Mouse (Mus musculus) lung, embryonic 14.5 days (tissue): Measurements from ENCODE around the gene Peli1. TPM values are rescaled to one million over a fixed set of nuclear protein-coding genes. Genes with fewer than 3 reads are reported as not detected.

Experiments
- ATAC-seq: fragments of 200-750 bp; cut with Nextera tagmentation; 2 replicates; pipeline ENCODE4 v1.8.0; 2017; ENCODE audit warnings: mild to moderate bottlenecking, moderate TSS enrichment, moderate library complexity; ENCODE audit not compliant: insufficient read depth
- DNase-seq: peaks from one replicate; pipeline ENCODE4 v3.0.0-alpha.2; 2015
- H3K27ac ChIP-seq: fragments of 300-500 bp; sonication (generic); 2 replicates; pipeline ENCODE4 v1.5.1; 2014; ENCODE audit warnings: low read depth, mild to moderate bottlenecking, moderate library complexity
- H3K27me3 ChIP-seq: fragments of 300-500 bp; sonication (generic); 2 replicates; pipeline ENCODE4 v1.6.1; 2014; ENCODE audit warnings: low read length, control low read depth; ENCODE audit not compliant: insufficient read depth
- H3K36me3 ChIP-seq: fragments of 300-500 bp; sonication (generic); 2 replicates; pipeline ENCODE4 v1.6.1; 2014; ENCODE audit warnings: control low read depth; ENCODE audit not compliant: insufficient read depth
- H3K4me1 ChIP-seq: fragments of 300-500 bp; sonication (generic); 2 replicates; pipeline ENCODE4 v1.6.1; 2014; ENCODE audit warnings: antibody characterized with exemption, control low read depth; ENCODE audit not compliant: insufficient read depth
- H3K4me2 ChIP-seq: fragments of 300-500 bp; sonication (generic); 2 replicates; pipeline ENCODE4 v1.6.1; 2014; ENCODE audit warnings: mild to moderate bottlenecking
- H3K4me3 ChIP-seq: fragments of 300-500 bp; sonication (generic); 2 replicates; pipeline ENCODE4 v1.5.1; 2014; ENCODE audit warnings: low read depth, low read length
- H3K9ac ChIP-seq: fragments of 300-500 bp; sonication (generic); 2 replicates; pipeline ENCODE4 v1.6.1; 2014
- H3K9me3 ChIP-seq: fragments of 300-500 bp; sonication (generic); 2 replicates; pipeline ENCODE4 v1.6.1; 2016; ENCODE audit warnings: low read depth, low read length, control low read depth
- CTCF ChIP-seq: IDR thresholded peaks from 2 replicates; pipeline ENCODE4 v1.5.1; 2016; ENCODE audit warnings: antibody characterized with exemption, low read depth
- WGBS: fragments of 180-500 bp; shearing (Covaris S2); extraction: QIAGEN DNeasy Blood & Tissue Kit; methylation state at CpG from one replicate; pipeline ENCODE4 v1.1.7; 2014; 5-methylcytosine and 5-hydroxymethylcytosine counted together
- polyA plus RNA-seq: library from polyadenylated mRNA; unstranded; fragments of >200 nt; fragmentation: Nextera tagmentation; extraction: Ambion mirVana; gene quantifications from 2 replicates; pipeline ENCODE4 v1.2.1, GENCODE M21; 2014

Peli1 gene
- polyA plus RNA-seq, 1 experiment from 2014 or later: 55.0 TPM

DNA sequence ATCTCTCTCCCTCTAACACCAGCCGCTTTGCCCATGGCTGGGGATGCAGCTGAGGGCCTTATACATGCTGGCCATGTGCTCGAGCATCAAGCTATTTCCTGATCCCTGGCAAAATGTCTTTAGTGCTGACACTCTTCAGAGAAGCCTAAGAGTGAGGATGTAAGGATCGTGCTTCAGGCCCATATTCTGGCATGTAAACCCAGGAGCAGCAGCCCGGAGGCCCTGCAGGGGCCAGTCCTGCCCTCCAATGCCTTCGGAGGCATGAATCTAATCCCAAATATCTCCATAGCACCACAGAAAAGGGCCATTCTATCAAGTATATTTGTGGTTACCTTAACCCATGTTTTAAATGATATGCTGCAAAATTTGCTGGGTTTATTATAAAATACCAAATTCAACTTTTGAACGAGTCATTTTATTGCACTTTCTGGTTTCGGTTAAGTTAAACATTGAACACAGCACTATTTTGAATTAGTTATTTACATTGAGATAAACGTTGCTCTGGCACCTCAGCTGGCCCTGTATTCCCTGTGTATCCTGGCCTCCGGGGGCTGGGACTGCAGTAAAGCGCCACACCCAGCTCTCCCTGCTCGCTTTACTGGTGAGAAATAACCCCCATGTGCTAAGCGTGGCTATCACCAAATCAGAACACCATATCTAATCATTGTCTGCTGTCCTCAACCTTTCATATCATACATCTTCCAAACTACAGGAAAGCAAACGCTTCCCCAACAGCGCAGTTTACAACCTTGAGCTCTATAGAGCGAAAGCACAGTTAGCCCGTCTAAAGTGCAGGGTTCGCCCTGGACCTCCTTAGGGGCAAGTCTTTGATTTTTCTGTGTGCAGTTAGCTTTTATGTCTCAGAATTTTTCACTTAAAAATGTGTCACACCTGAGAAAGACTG, 33.3 kb upstream of the Peli1 start:
- no peak overlapping the region for H3K9ac ChIP-seq
- no peaks in the 10 kb centered on the region for H3K36me3 ChIP-seq
- ATAC-seq: no peak
- DNase-seq: no peak
- no peak for TF ChIP-seq CTCF
- no peak overlapping the region for H3K4me3 ChIP-seq
- no peaks in the 10 kb centered on the region for H3K27me3 ChIP-seq
- WGBS: 46% methylated on average over 17 of the region's 17 CpGs
- H3K4me1 ChIP-seq: no peaks in the 10 kb centered on the region
- H3K27ac ChIP-seq: no peak overlapping the region
- no peak overlapping the region for H3K4me2 ChIP-seq
- no peaks in the 10 kb centered on the region for H3K9me3 ChIP-seq

DNA sequence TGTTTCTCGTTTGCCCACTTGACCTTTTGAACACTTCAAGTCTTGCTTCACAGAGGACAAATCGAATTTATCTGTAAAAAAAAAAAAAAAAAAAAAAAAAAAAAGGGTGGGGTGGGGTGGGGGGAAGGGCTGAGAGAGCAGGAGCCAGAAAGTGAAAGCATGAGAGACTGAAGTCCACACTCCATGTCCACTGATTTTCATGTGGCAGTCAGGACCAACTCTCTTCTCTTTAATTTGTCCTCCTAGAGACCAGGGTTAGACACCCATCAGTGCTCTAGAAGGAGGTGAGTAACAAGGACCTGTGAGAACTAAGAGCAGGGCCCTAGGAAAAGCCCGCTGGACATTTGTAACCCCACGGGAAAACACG, 32.7 kb upstream of the Peli1 start:
- DNase-seq: no peak
- no peaks in the 10 kb centered on the region for H3K9me3 ChIP-seq
- H3K27ac ChIP-seq: no peak overlapping the region
- no peak overlapping the region for H3K9ac ChIP-seq
- H3K4me1 ChIP-seq: no peaks in the 10 kb centered on the region
- TF ChIP-seq CTCF: no peak
- H3K4me3 ChIP-seq: no peak overlapping the region
- no peak for ATAC-seq
- H3K27me3 ChIP-seq: no peaks in the 10 kb centered on the region
- H3K4me2 ChIP-seq: no peak overlapping the region
- no peaks in the 10 kb centered on the region for H3K36me3 ChIP-seq
- WGBS: 68% methylated on average over 5 of the region's 5 CpGs

DNA sequence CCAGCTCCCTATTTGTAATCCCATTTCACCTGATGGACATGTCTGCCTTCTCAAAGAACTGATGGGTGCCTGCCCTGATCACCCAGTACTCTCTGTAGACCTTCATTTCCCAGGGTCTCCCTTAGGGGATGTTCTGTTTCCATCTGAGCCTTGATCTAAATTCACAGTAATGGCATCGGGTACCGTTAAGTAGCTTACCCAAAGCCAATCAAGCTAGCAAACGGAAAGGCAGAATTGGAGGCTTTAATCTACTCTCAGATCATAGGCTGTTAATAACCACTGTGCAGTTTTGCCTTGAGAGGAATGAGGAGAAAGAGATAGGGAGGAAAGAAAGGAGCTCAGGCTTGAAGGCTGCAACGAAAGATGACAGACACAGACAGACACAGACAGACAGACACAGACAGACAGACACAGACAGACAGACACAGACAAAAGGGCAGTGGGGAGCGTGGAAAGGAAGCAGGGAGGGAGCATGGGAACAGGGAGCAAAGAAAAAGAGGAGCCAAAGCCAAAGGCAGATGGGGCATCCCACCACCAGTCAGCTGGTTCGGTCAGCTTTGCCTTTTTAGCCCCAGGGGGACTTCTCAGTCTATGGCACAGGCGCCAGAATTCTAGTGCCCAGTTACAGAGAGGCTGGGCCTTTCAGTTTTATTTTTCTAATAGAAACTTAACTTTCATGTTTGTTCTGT, 30.6 kb upstream of the Peli1 start:
- no peak overlapping the region for H3K9ac ChIP-seq
- H3K4me2 ChIP-seq: no peak overlapping the region
- no peaks in the 10 kb centered on the region for H3K4me1 ChIP-seq
- no peak for DNase-seq
- ATAC-seq: no peak
- H3K27me3 ChIP-seq: no peaks in the 10 kb centered on the region
- H3K27ac ChIP-seq: no peak overlapping the region
- H3K4me3 ChIP-seq: no peak overlapping the region
- 75% methylated on average over 7 of the region's 7 CpGs for WGBS
- no peaks in the 10 kb centered on the region for H3K36me3 ChIP-seq
- TF ChIP-seq CTCF: no peak
- H3K9me3 ChIP-seq: no peaks in the 10 kb centered on the region

DNA sequence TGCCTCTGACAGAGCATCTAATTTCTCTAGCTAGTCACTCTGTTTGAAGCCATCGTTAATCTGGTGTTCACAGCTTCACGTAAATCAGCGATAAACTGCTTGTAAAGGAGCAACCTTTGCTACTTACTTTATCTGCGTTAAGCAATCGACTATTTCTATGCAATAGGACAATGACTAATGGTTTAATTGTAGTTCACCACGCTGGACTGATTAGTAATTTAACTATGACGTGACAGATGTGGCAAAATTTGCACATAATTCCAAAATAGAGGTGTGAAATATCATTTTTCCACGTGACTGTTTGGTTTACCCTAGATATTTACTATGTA, 30.1 kb upstream of the Peli1 start:
- Histone ChIP-seq H3K9me3 (no peaks in the 10 kb centered on the region), H3K27me3 (no peaks in the 10 kb centered on the region), H3K4me1 (no peaks in the 10 kb centered on the region), H3K4me3 (no peak overlapping the region), H3K36me3 (no peaks in the 10 kb centered on the region), H3K4me2 (no peak overlapping the region), H3K27ac (no peak overlapping the region), H3K9ac (no peak overlapping the region)
- TF ChIP-seq CTCF: no peak
- no peak for DNase-seq
- ATAC-seq: no peak
- WGBS: 69% methylated on average over 8 of the region's 8 CpGs

DNA sequence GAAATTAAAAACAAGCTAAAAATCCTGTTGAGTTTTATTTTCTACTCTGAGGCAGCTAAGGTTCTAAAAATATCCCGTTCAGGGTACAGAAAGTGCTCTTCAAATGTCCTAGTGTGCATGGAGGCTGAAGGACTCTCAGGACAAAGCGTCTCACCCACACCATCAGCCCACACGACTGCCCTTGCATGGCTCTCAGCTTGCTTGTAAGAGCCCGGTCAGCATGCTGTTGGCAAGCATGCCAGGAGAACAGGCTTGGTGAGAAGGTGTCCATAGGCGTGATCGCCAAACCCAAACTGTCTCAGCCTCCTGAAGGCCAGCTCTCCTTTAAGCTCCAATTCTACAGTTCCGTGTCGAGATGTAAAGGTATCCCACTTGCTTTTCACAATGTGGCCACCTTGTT, 29.7 kb upstream of the Peli1 start:
- TF ChIP-seq CTCF: no peak
- H3K9ac ChIP-seq: no peak overlapping the region
- H3K4me1 ChIP-seq: no peaks in the 10 kb centered on the region
- no peak overlapping the region for H3K27ac ChIP-seq
- WGBS: 68% methylated on average over 8 of the region's 8 CpGs
- no peak overlapping the region for H3K4me2 ChIP-seq
- H3K36me3 ChIP-seq: no peaks in the 10 kb centered on the region
- no peak for ATAC-seq
- H3K9me3 ChIP-seq: no peaks in the 10 kb centered on the region
- H3K27me3 ChIP-seq: no peaks in the 10 kb centered on the region
- H3K4me3 ChIP-seq: no peak overlapping the region
- no peak for DNase-seq

DNA sequence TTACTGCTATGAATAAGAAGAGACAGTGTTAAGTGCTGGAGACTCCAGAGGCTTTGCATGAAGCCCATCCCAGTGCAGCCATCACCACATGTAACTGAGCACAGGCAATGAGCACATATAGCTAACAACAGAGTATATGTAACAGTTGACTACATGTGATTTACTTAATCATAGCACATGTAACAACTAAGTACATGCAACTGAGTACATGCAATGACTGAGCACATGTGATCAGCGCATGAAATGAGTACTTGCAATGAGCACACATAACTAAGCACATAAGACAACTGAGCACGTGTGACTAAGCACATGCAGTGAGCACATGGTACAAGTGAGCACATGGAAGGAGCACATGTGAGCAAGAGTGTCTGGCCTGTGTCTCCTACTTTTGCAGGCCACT, 29.0 kb upstream of the Peli1 start:
- H3K27ac ChIP-seq: no peak overlapping the region
- no peak overlapping the region for H3K4me3 ChIP-seq
- no peaks in the 10 kb centered on the region for H3K27me3 ChIP-seq
- no peaks in the 10 kb centered on the region for H3K36me3 ChIP-seq
- H3K9ac ChIP-seq: no peak overlapping the region
- H3K4me2 ChIP-seq: no peak overlapping the region
- H3K9me3 ChIP-seq: no peaks in the 10 kb centered on the region
- ATAC-seq (no peak), DNase-seq (no peak)
- WGBS: 89% methylated on average over 2 of the region's 2 CpGs
- TF ChIP-seq CTCF: no peak
- H3K4me1 ChIP-seq: no peaks in the 10 kb centered on the region

DNA sequence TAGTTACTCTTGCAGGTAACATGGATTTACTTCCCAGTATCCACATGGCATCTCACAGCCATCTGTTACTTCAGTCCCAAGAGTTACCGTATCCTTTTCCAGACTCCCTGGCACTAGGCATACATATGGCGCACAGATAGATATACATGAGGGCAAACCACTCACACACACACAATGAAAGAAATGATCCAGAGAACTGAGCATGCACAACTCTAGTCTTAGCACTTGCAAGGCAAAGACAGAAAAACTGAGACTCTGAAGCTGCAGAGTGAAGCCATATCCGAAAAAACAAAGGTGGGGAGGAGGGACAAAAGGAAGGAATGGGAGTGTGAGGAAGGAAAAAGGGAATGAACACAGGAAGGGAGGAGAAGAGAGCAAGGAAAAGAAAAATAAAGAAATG, 27.8 kb upstream of the Peli1 start:
- no peak overlapping the region for H3K4me3 ChIP-seq
- no peaks in the 10 kb centered on the region for H3K4me1 ChIP-seq
- no peak for DNase-seq
- H3K27ac ChIP-seq: no peak overlapping the region
- H3K27me3 ChIP-seq: no peaks in the 10 kb centered on the region
- no peak overlapping the region for H3K4me2 ChIP-seq
- ATAC-seq: no peak
- H3K9me3 ChIP-seq: no peaks in the 10 kb centered on the region
- no peak for TF ChIP-seq CTCF
- H3K9ac ChIP-seq: no peak overlapping the region
- 91% methylated on average over 3 of the region's 3 CpGs for WGBS
- no peaks in the 10 kb centered on the region for H3K36me3 ChIP-seq
